Comparison of ENCODE assay signal across 19 mouse cellular contexts in genomic region chr5:116366889-116367682, GRCm38 (mm10). TPM values are rescaled to one million over a fixed set of nuclear protein-coding genes. Genes with fewer than 3 reads are reported as not detected.
DNase-seq lines count a peak whose midpoint lies in the region; ATAC-seq lines count a peak whose summit lies in the region.
"Had no signal": no experiment of that assay in that cellular context is flagged by ENCODE, and none has a peak within 500 bp of the region (broad histone marks: within the 10 kb centered on the region; RNA-seq: fewer than 3 reads in every experiment).

No protein-coding gene starts in this region.

- H3K4me2 ChIP-seq in embryonic facial prominence, embryonic 12.5 days (replicated peaks) = no peak overlapping the region
- no peak overlapping the region for H3K4me2 ChIP-seq in embryonic facial prominence, embryonic 13.5 days
- H3K4me2 ChIP-seq in intestine, embryonic 15.5 days (replicated peaks) = no peak overlapping the region
- H3K4me2 ChIP-seq in limb, embryonic 15.5 days = 0 out of 2 replicates have a peak overlapping the region, but pooled peaks have one; percentile 15
- H3K4me2 ChIP-seq: kidney, embryonic 15.5 days had no signal

- H3K9me3 ChIP-seq in embryonic facial prominence, embryonic 12.5 days = no peaks in the 10 kb centered on the region
- no peaks in the 10 kb centered on the region for H3K9me3 ChIP-seq in embryonic facial prominence, embryonic 10.5 days
- H3K9me3 ChIP-seq in embryonic facial prominence, embryonic 13.5 days = no peaks in the 10 kb centered on the region
- no peaks in the 10 kb centered on the region for H3K9me3 ChIP-seq in intestine, embryonic 15.5 days
- H3K9me3 ChIP-seq in limb, embryonic 15.5 days = no peaks in the 10 kb centered on the region
- H3K9me3 ChIP-seq: kidney, embryonic 15.5 days had no signal

- WGBS in embryonic facial prominence, embryonic 12.5 days = 70% methylated on average over 20 of the region's 20 CpGs
- WGBS in embryonic facial prominence, embryonic 10.5 days = 88% methylated on average over 20 of the region's 20 CpGs
- WGBS in embryonic facial prominence, embryonic 13.5 days = 61% methylated on average over 20 of the region's 20 CpGs
- 50% methylated on average over 20 of the region's 20 CpGs for WGBS in intestine, embryonic 15.5 days
- WGBS in limb, embryonic 15.5 days = 32% methylated on average over 20 of the region's 20 CpGs

- ATAC-seq in embryonic facial prominence, embryonic 12.5 days (ENCODE audit: insufficient number of reproducible peaks, insufficient read depth, low FRiP score, low TSS enrichment) = 0 out of 2 replicates have a peak, but pooled peaks have one; percentile 12
- no peak for ATAC-seq in embryonic facial prominence, embryonic 13.5 days (ENCODE audit: insufficient number of reproducible peaks, insufficient read depth, low FRiP score, low TSS enrichment, low read depth)
- ATAC-seq in intestine, embryonic 15.5 days = peak; percentile 71
- no peak for ATAC-seq in limb, embryonic 15.5 days (ENCODE audit: insufficient number of reproducible peaks, low FRiP score, low TSS enrichment, low read depth)
- no peak for ATAC-seq in erythroid progenitor cell, adult 5-6 weeks (replicated peaks; ENCODE audit: low FRiP score, poor library complexity, severe bottlenecking)
- ATAC-seq: forebrain, postnatal 0 days had no signal

- no peaks in the 10 kb centered on the region for H3K27me3 ChIP-seq in embryonic facial prominence, embryonic 12.5 days
- no peaks in the 10 kb centered on the region for H3K27me3 ChIP-seq in embryonic facial prominence, embryonic 10.5 days (replicated peaks; ENCODE audit: low read depth, poor library complexity, severe bottlenecking)
- H3K27me3 ChIP-seq in embryonic facial prominence, embryonic 13.5 days = no peaks in the 10 kb centered on the region
- no peaks in the 10 kb centered on the region for H3K27me3 ChIP-seq in intestine, embryonic 15.5 days (replicated peaks)
- no peaks in the 10 kb centered on the region for H3K27me3 ChIP-seq in limb, embryonic 15.5 days
- H3K27me3 ChIP-seq: kidney, embryonic 15.5 days had no signal

- H3K4me3 ChIP-seq in embryonic facial prominence, embryonic 12.5 days = no peak overlapping the region
- H3K4me3 ChIP-seq in embryonic facial prominence, embryonic 10.5 days = no peak overlapping the region
- no peak overlapping the region for H3K4me3 ChIP-seq in embryonic facial prominence, embryonic 13.5 days
- no peak overlapping the region for H3K4me3 ChIP-seq in intestine, embryonic 15.5 days (replicated peaks)
- no peak overlapping the region for H3K4me3 ChIP-seq in limb, embryonic 15.5 days
- H3K4me3 ChIP-seq: gastrocnemius, adult 2 months; kidney, embryonic 15.5 days had no signal

- H3K36me3 ChIP-seq in embryonic facial prominence, embryonic 12.5 days = no peaks in the 10 kb centered on the region
- H3K36me3 ChIP-seq in embryonic facial prominence, embryonic 10.5 days (replicated peaks) = no peaks in the 10 kb centered on the region
- H3K36me3 ChIP-seq in embryonic facial prominence, embryonic 13.5 days = no peaks in the 10 kb centered on the region
- H3K36me3 ChIP-seq in intestine, embryonic 15.5 days = no peaks in the 10 kb centered on the region
- no peaks in the 10 kb centered on the region for H3K36me3 ChIP-seq in limb, embryonic 15.5 days
- H3K36me3 ChIP-seq: kidney, embryonic 15.5 days had no signal

- H3K27ac ChIP-seq in embryonic facial prominence, embryonic 12.5 days = no peak overlapping the region
- no peak overlapping the region for H3K27ac ChIP-seq in embryonic facial prominence, embryonic 10.5 days (replicated peaks)
- 0 out of 2 replicates have a peak overlapping the region, but pooled peaks have one; percentile 17 for H3K27ac ChIP-seq in embryonic facial prominence, embryonic 13.5 days
- no peak overlapping the region for H3K27ac ChIP-seq in intestine, embryonic 15.5 days
- no peak overlapping the region for H3K27ac ChIP-seq in limb, embryonic 15.5 days
- H3K27ac ChIP-seq: gastrocnemius, adult 2 months; kidney, embryonic 15.5 days had no signal

- DNase-seq in embryonic facial prominence, embryonic 10.5 days (ENCODE audit: low spot score) = no peak
- DNase-seq in cerebellum, adult 8-10 months = no peak
- DNase-seq in kidney, adult 11 months = no peak
- DNase-seq: cerebellum, postnatal 25 days; forebrain, postnatal 0 days; gastrocnemius, adult 2 months; liver; lung, adult 18-20 months; thymus, adult 2 months had no signal

- no peaks in the 10 kb centered on the region for H3K4me1 ChIP-seq in embryonic facial prominence, embryonic 12.5 days
- H3K4me1 ChIP-seq in embryonic facial prominence, embryonic 10.5 days = no peaks in the 10 kb centered on the region
- H3K4me1 ChIP-seq in embryonic facial prominence, embryonic 13.5 days = peaks cover 14% of the 10 kb centered on the region
- H3K4me1 ChIP-seq in intestine, embryonic 15.5 days (replicated peaks) = no peaks in the 10 kb centered on the region
- peaks cover 11% of the 10 kb centered on the region for H3K4me1 ChIP-seq in limb, embryonic 15.5 days
- H3K4me1 ChIP-seq: kidney, embryonic 15.5 days had no signal

- no peak overlapping the region for H3K9ac ChIP-seq in embryonic facial prominence, embryonic 12.5 days
- H3K9ac ChIP-seq in embryonic facial prominence, embryonic 13.5 days = no peak overlapping the region
- H3K9ac ChIP-seq in intestine, embryonic 15.5 days = no peak overlapping the region
- H3K9ac ChIP-seq in limb, embryonic 15.5 days = no peak overlapping the region
- H3K9ac ChIP-seq: forebrain, postnatal 0 days; kidney, embryonic 15.5 days had no signal

RNA-seq across cellular contexts. Expression of gene Hspb8, which starts 55.6 kb away (rescaled TPM):
- 7.5 and 8.1 TPM in 2 replicates for polyA plus RNA-seq in embryonic facial prominence, embryonic 12.5 days (2016; fragmentation: Nextera tagmentation; extraction: Ambion mirVana)
- 6.8 and 8.0 TPM in 2 replicates for polyA plus RNA-seq in embryonic facial prominence, embryonic 10.5 days (2016; fragmentation: Nextera tagmentation; extraction: Ambion mirVana)
- polyA plus RNA-seq in embryonic facial prominence, embryonic 13.5 days (2015; fragmentation: Nextera tagmentation; extraction: Ambion mirVana) = 8.4 and 11.0 TPM in 2 replicates
- 11.4 and 12.1 TPM in 2 replicates for polyA plus RNA-seq in intestine, embryonic 15.5 days (2015; fragmentation: Nextera tagmentation; extraction: Ambion mirVana)
- polyA plus RNA-seq in limb, embryonic 15.5 days (2015; fragmentation: Nextera tagmentation; extraction: Ambion mirVana) = 27.1 and 38.1 TPM in 2 replicates
- total RNA-seq in erythroid progenitor cell, adult 5-6 weeks (2015; ENCODE audit: low replicate concordance) = not detected in 2 replicates
- total RNA-seq in erythroid progenitor cell, adult 5-6 weeks (2017; ENCODE audit: low replicate concordance) = not detected in 2 replicates
- total RNA-seq: granulocyte monocyte progenitor cell, adult 5-6 weeks; hematopoietic stem cell, adult 5-6 weeks; megakaryocyte-erythroid progenitor cell, adult 5-6 weeks; MEL had no signal

Comparison
In these comparisons a context has a peak if more than half of its experiments do, and no peak if none do; other contexts are left out.
1. ATAC-seq: peak in embryonic facial prominence, embryonic 12.5 days (single experiment) and intestine, embryonic 15.5 days (single experiment); none in embryonic facial prominence, embryonic 13.5 days (single experiment), limb, embryonic 15.5 days (single experiment) and erythroid progenitor cell, adult 5-6 weeks (single experiment).